Mouse (Mus musculus): ENCODE data around the gene Neurl3. TPM values are rescaled to one million over a fixed set of nuclear protein-coding genes. Genes with fewer than 3 reads are reported as not detected.

Neurl3 gene
- total and polyA plus RNA-seq, 3 experiments, result 0.08 to 0.09 (median 0.08) TPM

GRCm38 (mm10) chr1:36321829-36322573 lies 47.5 kb upstream of the Neurl3 start:
- no peaks in the 10 kb centered on the region for H3K79me2 ChIP-seq (replicated peaks; ENCODE audit: control insufficient read depth, extremely low read depth, insufficient read depth, poor library complexity, severe bottlenecking)
- dilution Hi-C loops (cut with MboI; ENCODE audit: extremely low pct_ligation_motif_present, extremely low pct_unique_long_range_greater_than_20kb, low sequenced_read_pairs), result no loop called here
- no peak overlapping the region for H3K9ac ChIP-seq (ENCODE audit: insufficient read depth, low read depth)
- peaks cover 9 to 14% of the 10 kb centered on the region in 2 experiments for H3K4me1 ChIP-seq (ENCODE audit: control insufficient read depth in 1 of 2, insufficient read depth in 2 of 2)
- H3K9me3 ChIP-seq (replicated peaks; ENCODE audit: low read length), result no peaks in the 10 kb centered on the region
- in situ Hi-C loops (cut with MboI; ENCODE audit: low pct_ligation_motif_present, low pct_unique_long_range_greater_than_20kb, low sequenced_read_pairs), result loop anchor here (10.0 kb wide), 1 partner anchor 153 kb away; the partner anchor contains the start of gene Cnnm4
- no peak overlapping the region for H3K27ac ChIP-seq (ENCODE audit: insufficient read depth, low read depth)
- H3K4me3 ChIP-seq (replicated peaks in 1 of 3; ENCODE audit: low read depth in 2 of 3, low read length in 2 of 3, poor library complexity in 1 of 3), result no peak overlapping the region
- no peak overlapping the region for H3K4me2 ChIP-seq (ENCODE audit: insufficient read depth, low read depth, poor library complexity, severe bottlenecking)
- DNase-seq (ENCODE audit: extremely low read depth), result peak; percentile 34
- H3K27me3 ChIP-seq (replicated peaks), result no peaks in the 10 kb centered on the region
- H3K36me3 ChIP-seq (replicated peaks in 1 of 2; ENCODE audit: control insufficient read depth in 1 of 2, insufficient read depth in 1 of 2, low read length in 1 of 2), result peaks cover 47 to 64% of the 10 kb centered on the region in 2 experiments
- TF ChIP-seq RAD21 (IDR thresholded peaks at IDR 0.05; ENCODE audit: low read depth, low read length) (peak; percentile 52), MAZ (IDR thresholded peaks at IDR 0.05; ENCODE audit: low read depth, low read length) (no peak), CTCF (conservative IDR thresholded peaks at IDR 0.05 in 1 of 2, IDR thresholded peaks at IDR 0.05 in 1 of 2; ENCODE audit: low read depth in 2 of 2, low read length in 2 of 2) (peak in 1 of 2 experiments; percentile 61; a peak in 3 of 4 replicates), E2F4 (IDR thresholded peaks at IDR 0.05; ENCODE audit: insufficient replicate concordance, low read depth, low read length) (no peak), ZKSCAN1 (IDR thresholded peaks at IDR 0.05; ENCODE audit: borderline replicate concordance, low read depth, low read length) (no peak), SMC3 (IDR thresholded peaks at IDR 0.05; ENCODE audit: low read depth, low read length) (peak; percentile 43), MAFK (IDR thresholded peaks at IDR 0.05; ENCODE audit: insufficient replicate concordance, low read length) (no peak), POLR2AphosphoS2 (IDR thresholded peaks at IDR 0.05; ENCODE audit: low read depth, low read length) (0 out of 2 replicates have a peak, but pooled peaks have one; percentile 41), NELFE (IDR thresholded peaks at IDR 0.05; ENCODE audit: low read depth, low read length) (no peak), ZMIZ1 (IDR thresholded peaks at IDR 0.05; ENCODE audit: low read depth, low read length) (no peak; the same call in 1 of the 2 replicates)

GRCm38 (mm10) chr1:36321164-36321563 lies 46.7 kb upstream of the Neurl3 start:
- no peak overlapping the region for H3K4me2 ChIP-seq (ENCODE audit: insufficient read depth, low read depth, poor library complexity, severe bottlenecking)
- H3K4me1 ChIP-seq (ENCODE audit: control insufficient read depth in 1 of 2, insufficient read depth in 2 of 2), result peaks cover 9 to 18% of the 10 kb centered on the region in 2 experiments
- no peak overlapping the region for H3K27ac ChIP-seq (ENCODE audit: insufficient read depth, low read depth)
- H3K9me3 ChIP-seq (replicated peaks; ENCODE audit: low read length), result no peaks in the 10 kb centered on the region
- dilution Hi-C loops (cut with MboI; ENCODE audit: extremely low pct_ligation_motif_present, extremely low pct_unique_long_range_greater_than_20kb, low sequenced_read_pairs), result no loop called here
- no peak overlapping the region for H3K9ac ChIP-seq (ENCODE audit: insufficient read depth, low read depth)
- H3K36me3 ChIP-seq (replicated peaks in 1 of 2; ENCODE audit: control insufficient read depth in 1 of 2, insufficient read depth in 1 of 2, low read length in 1 of 2), result peaks cover 55 to 72% of the 10 kb centered on the region in 2 experiments
- no peak overlapping the region for H3K4me3 ChIP-seq (replicated peaks in 1 of 3; ENCODE audit: low read depth in 2 of 3, low read length in 2 of 3, poor library complexity in 1 of 3)
- in situ Hi-C loops (cut with MboI; ENCODE audit: low pct_ligation_motif_present, low pct_unique_long_range_greater_than_20kb, low sequenced_read_pairs), result loop anchor here (10.0 kb wide), 1 partner anchor 154 kb away; the partner anchor contains the start of gene Cnnm4
- no peak for DNase-seq (ENCODE audit: extremely low read depth)
- H3K79me2 ChIP-seq (replicated peaks; ENCODE audit: control insufficient read depth, extremely low read depth, insufficient read depth, poor library complexity, severe bottlenecking), result no peaks in the 10 kb centered on the region
- H3K27me3 ChIP-seq (replicated peaks), result no peaks in the 10 kb centered on the region
- TF ChIP-seq PAX5 (IDR thresholded peaks at IDR 0.05; ENCODE audit: low read length) (no peak), ZMIZ1 (IDR thresholded peaks at IDR 0.05; ENCODE audit: low read depth, low read length) (no peak), MXI1 (IDR thresholded peaks at IDR 0.05; ENCODE audit: low read depth, low read length) (no peak), MYC (IDR thresholded peaks at IDR 0.05; ENCODE audit: low read depth, low read length) (no peak), CHD1 (IDR thresholded peaks at IDR 0.05; ENCODE audit: low read depth, low read length) (no peak), JUND (conservative IDR thresholded peaks at IDR 0.05; ENCODE audit: low read depth, low read length) (no peak), IRF4 (IDR thresholded peaks at IDR 0.05; ENCODE audit: low read depth, low read length) (no peak), RCOR1 (conservative IDR thresholded peaks at IDR 0.05; ENCODE audit: low read depth, low read length) (no peak), TCF12 (IDR thresholded peaks at IDR 0.05; ENCODE audit: low read depth, low read length) (no peak), USF2 (conservative IDR thresholded peaks at IDR 0.05; ENCODE audit: low read depth, low read length) (no peak), KAT2A (IDR thresholded peaks at IDR 0.05; ENCODE audit: insufficient replicate concordance, low read length) (no peak), POLR2A (IDR thresholded peaks at IDR 0.05; ENCODE audit: low read depth, low read length) (no peak), E2F4 (IDR thresholded peaks at IDR 0.05; ENCODE audit: insufficient replicate concordance, low read depth, low read length) (no peak), SIN3A (IDR thresholded peaks at IDR 0.05; ENCODE audit: low read length) (no peak), ZC3H11A (IDR thresholded peaks at IDR 0.05; ENCODE audit: low read depth, low read length) (no peak), RAD21 (IDR thresholded peaks at IDR 0.05; ENCODE audit: low read depth, low read length) (no peak), USF1 (IDR thresholded peaks at IDR 0.05; ENCODE audit: low read depth, low read length) (no peak), CHD2 (IDR thresholded peaks at IDR 0.05; ENCODE audit: low read length) (no peak)
